Mouse (Mus musculus) kidney, embryonic 16.5 days (tissue): ENCODE data around the gene 4933427I04Rik. TPM values are rescaled to one million over a fixed set of nuclear protein-coding genes. Genes with fewer than 3 reads are reported as not detected.

Source experiments
- polyA plus RNA-seq: library from polyadenylated mRNA; unstranded; fragments of >200 nt; fragmentation: Nextera tagmentation; extraction: Ambion mirVana; gene quantifications from 2 replicates; pipeline ENCODE4 v1.2.1, GENCODE M21; 2015

4933427I04Rik gene
- polyA plus RNA-seq, 1 experiment from 2014 or later = 0.09 TPM

Other genes starting within 250 kb of the 4933427I04Rik start
- 37.1 and 38.1 TPM in 2 replicates for gene Macf1, start 175.3 kb upstream of the 4933427I04Rik start, polyA plus RNA-seq
- 290 and 298 TPM in 2 replicates for gene Ndufs5, start 141.5 kb upstream of the 4933427I04Rik start, polyA plus RNA-seq
- gene Akirin1, start 109.3 kb upstream of the 4933427I04Rik start, polyA plus RNA-seq = 42.3 and 42.7 TPM in 2 replicates
- gene Rhbdl2, start 71.8 kb upstream of the 4933427I04Rik start, polyA plus RNA-seq = 6.8 and 7.2 TPM in 2 replicates
- 61.2 and 68.6 TPM in 2 replicates for gene Mycbp, start 45.2 kb downstream of the 4933427I04Rik start, polyA plus RNA-seq
- gene Rragc, start 57.8 kb downstream of the 4933427I04Rik start, polyA plus RNA-seq = 46.2 and 47.9 TPM in 2 replicates
- gene 4930535I16Rik, start 58.3 kb downstream of the 4933427I04Rik start, polyA plus RNA-seq = not detected in 2 replicates